Mouse (Mus musculus) kidney, postnatal 10 days (tissue): ENCODE data around the gene Nudt3.

Experiments
- DNase-seq: peaks from one replicate; pipeline ENCODE4 v3.0.0; 2021; ENCODE audit warnings: mixed read lengths

Gene Nudt3

DNA sequence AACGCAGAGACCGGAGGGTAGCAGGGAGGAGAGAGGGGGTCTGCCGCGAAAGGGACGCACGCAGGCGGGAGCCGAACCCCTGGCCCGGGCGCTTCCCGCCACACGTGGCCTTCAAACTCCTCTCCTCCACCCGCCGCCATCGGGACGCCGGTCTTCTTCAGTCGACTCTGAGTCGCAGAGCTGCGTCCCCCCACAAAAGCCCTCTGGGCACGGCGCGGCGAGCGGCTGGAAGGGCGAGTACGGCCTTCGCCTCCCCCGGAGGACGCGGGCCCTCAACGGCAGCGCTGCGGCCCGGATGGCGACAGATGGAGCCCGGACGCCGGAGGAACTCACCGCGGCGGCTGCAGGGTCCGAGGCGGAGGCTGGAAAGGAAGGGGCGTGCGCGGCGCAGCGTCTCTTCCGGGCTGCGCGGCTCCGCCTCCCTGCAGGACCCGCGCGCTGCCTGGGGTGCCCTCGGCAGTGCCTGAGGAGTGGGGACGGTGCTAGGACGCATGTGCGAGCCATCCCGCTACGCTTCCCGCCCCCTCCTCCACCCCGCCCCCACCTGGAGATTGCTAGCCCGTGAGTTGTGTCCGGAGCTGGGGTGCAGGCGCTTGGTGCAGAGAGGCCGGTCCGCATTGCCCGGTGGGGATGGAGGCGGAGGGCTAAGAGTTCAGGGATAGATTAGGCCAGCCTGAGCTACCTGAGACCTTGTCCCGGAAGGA lies 11.7 kb upstream of the Nudt3 start, which contains the start of gene RPS10-NUDT3:
Gene RPS10-NUDT3 (minus strand): TSS at position 352 of the 704 bp plus-strand sequence.
- peak; percentile 94 for DNase-seq

DNA sequence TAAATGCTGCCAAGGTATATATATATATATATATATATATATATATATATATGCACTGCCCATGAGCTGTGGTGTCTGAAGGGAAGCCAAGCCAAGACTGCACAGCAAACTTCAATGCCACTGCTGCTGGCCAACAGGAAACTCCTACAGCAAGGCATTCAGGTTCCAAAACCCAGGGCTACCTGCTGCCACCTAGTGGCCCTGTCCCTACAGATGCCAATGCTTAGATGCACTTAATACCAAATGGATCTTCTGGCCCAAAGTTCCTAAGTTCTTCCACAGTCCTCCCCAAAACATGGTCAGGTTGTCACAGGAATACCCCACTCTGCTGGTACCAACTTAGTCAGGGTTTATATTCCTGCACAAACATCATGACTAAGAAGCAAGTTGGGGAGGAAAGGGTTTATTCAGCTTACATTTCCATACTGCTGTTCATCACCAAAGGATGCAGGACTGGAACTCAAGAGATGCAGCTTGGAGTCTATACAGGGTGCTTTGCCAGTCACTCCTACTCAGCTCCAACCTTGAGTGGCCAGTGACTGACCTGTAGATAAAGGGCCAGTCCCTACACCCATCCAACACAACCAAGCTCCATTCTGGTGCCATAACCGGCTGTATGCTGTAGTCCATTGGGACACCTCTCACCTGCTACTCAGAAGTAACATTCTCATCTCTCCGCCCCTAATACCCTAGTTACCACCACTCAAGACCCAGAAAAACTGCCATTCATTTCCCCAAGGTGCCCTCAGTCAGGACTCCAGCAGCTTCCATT lies 6.1 kb upstream of the Nudt3 start:
- DNase-seq: peak; percentile 93

DNA sequence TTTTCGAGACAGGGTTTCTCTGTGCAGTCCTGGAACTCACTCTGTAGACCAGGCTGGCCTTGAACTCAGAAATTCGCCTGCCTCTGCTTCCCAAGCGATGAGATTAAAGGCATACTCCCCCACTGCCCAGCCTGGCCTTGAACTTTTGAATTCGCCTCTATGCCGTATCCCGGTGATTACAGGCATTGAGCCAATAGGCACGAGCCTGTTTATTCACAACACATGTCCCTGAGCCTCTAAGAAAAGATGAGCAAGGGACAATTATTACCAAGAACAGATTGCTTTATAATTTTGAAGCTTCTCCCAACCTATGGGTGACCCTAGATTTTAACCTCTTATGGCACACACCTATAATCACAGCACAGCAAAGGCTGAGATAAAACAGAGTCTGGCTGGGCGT lies 5.1 kb upstream of the Nudt3 start:
- DNase-seq: no peak

- DNase-seq: peak; percentile 58
Measured at GRCm38 (mm10) chr17:27627451-27627850, 4.2 kb upstream of the Nudt3 start.

GRCm38 (mm10) chr17:27626681-27627080 lies 3.4 kb upstream of the Nudt3 start:
- DNase-seq: no peak

- no peak for DNase-seq
Measured at GRCm38 (mm10) chr17:27625455-27626251, 2.4 kb upstream of the Nudt3 start.

DNA sequence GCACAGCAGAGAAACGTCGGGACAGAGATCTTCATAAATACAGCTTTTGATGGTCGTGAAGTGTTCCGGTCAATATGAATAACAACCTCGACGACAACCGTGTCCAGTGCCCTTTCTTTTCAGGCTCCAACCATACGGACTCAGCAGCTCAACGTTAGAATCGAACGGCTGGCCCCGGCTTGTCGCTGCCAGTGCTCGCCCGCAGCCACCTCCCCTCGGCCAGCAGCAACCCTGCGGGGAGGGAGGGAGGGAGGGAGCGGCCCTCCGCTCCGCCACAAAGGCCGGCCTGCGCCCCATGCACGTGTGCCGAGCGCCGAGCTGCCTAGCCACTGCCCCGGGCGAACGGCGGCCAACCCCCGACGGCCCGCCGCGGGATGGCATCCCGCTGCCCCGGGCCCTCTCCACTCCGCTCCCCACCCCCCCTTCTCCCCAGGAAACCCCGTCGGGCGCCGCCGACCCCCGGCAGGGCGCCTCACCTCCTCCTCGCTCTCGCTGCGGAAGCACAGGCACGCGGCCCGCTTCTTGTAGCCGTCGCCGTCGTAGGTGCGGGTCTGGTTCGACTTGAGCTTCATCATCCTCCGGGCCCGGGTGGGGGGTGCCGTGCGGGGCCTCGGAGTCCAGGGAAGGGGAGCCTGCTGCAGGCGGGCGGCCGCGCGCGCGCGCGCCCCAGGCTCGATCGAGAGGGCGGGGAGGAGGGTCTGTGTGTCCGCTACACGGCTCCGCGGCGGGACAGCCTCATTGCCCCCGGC lies 510 bp downstream of the Nudt3 start:
- DNase-seq: peak; percentile 65

DNA sequence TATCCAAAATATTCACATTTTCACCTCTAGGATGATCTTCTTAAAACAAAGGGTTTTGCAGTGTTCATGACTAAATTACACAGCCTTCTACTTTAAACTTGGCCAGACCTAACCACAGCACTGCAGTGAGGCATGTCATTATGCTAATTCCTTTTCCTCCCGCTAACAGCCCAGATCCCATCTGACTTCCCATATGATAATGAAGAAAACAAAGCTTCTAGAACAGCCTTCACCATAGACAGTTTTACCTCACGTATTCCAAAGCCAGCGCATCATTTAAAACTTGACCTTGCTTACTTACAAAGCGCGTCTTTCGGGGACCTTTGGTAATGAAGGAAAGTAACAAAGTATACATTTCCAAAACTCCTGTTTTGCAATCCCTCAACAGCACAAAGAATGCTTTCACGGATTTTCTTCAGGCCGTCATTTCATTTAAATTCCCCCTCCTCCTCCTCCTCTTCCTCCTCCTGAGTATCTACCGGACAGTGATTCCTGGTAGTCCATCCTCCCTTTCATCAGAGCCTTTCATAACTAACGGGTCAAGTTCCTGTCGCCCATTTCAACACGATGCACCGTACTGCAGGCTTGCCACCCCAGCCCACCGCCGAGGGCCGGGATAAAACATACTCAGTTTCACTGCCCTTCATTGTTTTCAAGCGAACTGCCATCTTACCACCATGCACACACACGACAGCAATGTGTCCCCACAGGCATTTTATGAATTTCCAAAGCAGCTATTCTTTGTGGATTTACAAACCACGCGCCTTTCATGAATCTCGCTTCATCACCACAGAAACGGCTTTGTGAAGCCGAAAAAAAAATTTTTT lies 1.4 kb downstream of the Nudt3 start:
- DNase-seq: peak; percentile 39

DNA sequence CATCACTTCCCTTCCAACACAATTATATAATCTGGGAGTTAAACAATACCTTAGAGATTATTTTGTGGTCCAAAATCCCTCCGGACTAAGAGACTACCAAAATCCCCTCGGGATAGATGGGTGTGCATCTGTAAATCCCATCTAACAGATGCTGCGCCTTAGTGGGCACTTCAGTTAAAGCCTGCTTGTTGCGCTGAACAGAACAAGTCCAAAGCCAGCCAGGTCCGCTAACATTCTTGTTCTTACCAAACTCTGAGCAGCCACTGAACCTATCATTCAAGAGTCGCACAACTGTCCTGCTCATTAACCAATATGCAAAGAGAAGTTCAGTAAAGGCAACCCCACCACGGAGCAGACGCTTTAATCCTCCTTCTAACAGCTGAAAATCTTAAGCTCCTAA lies 2.1 kb downstream of the Nudt3 start:
- no peak for DNase-seq

- DNase-seq: no peak
Measured at GRCm38 (mm10) chr17:27615388-27615787, 7.9 kb downstream of the Nudt3 start.

- no peak for DNase-seq
Measured at GRCm38 (mm10) chr17:27613016-27613415, 10.3 kb downstream of the Nudt3 start.

DNA sequence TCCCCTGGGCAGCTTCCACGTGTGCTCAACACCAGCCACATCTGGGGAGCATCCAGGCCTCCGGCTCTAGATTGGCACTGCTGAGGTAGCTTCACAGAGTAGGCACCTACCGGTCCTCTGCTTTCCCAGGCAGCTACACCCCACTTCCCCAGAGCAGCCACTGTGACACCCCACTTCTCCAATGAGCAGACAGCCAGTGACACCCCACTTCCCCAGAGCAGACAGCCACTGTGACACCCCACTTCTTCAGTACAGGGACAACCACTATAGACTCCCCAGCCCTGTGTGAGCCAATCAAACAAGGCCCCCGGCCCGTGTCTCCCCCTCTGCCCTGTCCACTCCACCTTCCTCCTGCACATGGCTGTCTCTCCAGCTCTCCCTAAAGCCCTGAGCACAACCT lies 11.3 kb downstream of the Nudt3 start:
- DNase-seq: no peak

- DNase-seq: no peak
Measured at GRCm38 (mm10) chr17:27611519-27611884, 11.8 kb downstream of the Nudt3 start.

DNA sequence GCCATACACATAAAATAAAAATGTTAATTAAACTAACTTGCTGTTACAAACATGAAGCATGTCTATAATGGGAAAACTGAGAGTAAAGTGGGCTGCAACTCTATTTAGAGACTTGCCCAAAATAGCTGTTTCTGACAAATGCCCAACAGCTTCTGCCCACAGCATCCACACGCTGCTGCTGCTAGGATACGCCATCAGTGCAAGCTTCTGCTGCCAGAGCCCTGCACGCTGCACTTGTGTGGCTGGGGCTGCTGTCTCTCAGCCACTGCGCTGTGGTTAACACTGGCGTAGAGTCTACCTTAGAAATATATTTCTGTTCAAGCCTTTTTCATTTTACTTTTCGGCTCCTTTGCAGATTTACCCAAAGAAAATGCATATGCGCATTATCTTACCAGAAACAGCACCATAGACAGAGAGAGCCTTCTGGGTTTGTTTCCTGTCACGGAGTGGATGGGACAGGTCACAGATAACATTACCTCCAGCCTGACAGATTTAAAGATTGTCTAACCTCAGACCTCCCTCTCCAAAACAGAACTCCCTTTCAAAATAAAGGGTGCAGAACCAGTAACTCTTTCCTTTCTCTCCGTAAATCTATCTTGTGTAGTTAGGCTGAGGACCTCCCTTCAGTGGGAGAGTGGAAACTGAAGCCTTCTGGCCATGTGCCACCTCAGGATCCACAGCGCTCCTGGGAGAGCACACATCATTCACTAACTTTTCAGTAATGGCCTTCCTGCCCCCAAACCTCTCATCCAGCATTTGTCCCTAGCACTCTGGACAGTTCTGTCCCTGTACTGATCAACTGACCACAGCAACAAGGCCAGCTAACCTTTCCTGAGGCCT lies 12.4 kb downstream of the Nudt3 start:
- no peak for DNase-seq

- DNase-seq: no peak
Measured at GRCm38 (mm10) chr17:27609576-27609975, 13.7 kb downstream of the Nudt3 start.

DNA sequence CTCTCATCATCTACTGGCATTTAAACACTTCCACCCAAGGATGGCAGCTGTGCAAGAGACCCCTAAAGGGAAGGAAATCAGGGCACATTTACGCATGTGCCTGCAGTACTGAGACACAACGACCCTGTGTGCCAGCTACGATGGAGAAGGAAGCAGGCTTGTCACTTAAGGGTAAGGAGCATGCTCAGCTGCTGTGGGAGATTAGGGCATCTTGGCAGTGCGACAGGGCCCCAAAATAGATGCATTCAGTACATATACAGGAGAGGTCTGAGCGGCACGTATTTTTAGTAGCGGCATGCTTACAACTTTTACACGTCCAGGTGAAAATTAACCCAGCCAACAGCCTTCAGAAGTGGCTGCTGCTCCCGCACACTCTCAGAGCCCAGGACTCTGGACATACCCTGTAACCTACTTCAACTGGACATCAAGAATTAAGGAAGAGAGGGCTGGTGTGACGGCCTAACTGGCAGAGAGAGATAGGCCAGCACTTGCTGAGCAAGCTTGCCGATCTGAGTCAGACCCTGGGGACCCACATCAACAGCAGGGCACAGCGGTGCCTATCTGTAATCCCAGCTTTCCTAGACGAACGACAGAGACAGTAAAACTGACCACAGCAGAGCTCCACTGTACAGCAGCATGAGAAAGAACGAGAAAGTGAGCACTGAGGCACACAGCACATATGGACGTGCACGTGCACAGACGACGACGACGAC lies 19.6 kb downstream of the Nudt3 start:
- DNase-seq: no peak

DNA sequence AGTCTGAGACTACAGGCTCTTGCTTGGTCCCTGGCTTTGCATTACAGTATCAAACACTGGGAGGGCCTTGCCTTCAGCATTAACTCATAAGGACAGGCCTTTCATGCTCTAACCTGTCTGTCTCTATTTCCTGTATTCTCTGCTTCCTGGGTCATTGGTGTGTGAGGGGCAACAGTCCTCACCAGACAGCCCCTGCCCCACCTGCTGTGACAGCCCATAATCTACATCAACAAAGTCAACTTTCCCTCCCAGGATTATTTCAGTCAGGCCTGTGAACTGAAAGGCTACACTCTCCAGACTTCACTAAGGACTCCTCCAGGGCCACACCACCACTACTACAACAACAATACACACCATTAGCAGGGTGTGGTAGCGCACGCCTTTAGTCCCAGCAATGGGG lies 20.3 kb downstream of the Nudt3 start:
- DNase-seq: no peak

- no peak for DNase-seq
Measured at GRCm38 (mm10) chr17:27600869-27601268, 22.4 kb downstream of the Nudt3 start.

DNA sequence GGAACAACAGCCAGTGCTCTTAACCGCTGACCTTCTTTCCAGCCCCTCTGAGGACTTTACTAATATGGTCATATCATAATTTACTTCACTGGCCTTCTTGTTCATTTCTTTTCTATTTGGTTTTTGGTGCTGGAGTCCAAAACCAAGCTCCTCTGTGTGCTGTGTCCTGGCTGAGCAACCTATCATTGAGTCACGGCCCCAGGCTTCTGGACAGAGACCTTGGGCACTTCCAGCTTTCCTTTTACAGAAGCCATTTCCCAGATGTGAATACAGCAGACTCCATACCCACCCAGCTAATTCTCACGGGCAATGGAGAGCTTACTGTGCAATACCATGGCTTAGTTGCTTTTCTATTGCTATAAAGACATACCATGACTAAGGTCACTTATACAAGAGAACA lies 23.0 kb downstream of the Nudt3 start:
- DNase-seq: no peak
